Mouse (Mus musculus): Measurements from ENCODE around the gene Osbpl7. TPM values are rescaled to one million over a fixed set of nuclear protein-coding genes. Genes with fewer than 3 reads are reported as not detected.

Gene Osbpl7
- polyA plus RNA-seq (2012): 30.5 and 34.3 TPM in 2 replicates

GRCm38 (mm10) chr11:97050216-97050943 lies at the start of gene Osbpl7:
Gene Osbpl7 (plus strand): TSS chr11:97050628.

GRCm38 (mm10) chr11:97013121-97013670 lies 37.2 kb upstream of the Osbpl7 start, which contains the start of gene Sp6:
Gene Sp6 (plus strand): TSS chr11:97013394.

GRCm38 (mm10) chr11:97029686-97030417 lies 20.6 kb upstream of the Osbpl7 start, which contains the start of gene Scrn2:
Gene Scrn2 (plus strand): TSS chr11:97029938.

GRCm38 (mm10) chr11:97041022-97041899 lies 9.2 kb upstream of the Osbpl7 start, which contains the start of the genes Lrrc46 and Mrpl10:
Gene Lrrc46 (minus strand): TSS chr11:97041407.
Gene Mrpl10 (plus strand): TSS chr11:97041560.

GRCm38 (mm10) chr11:97114671-97115601 lies 64.5 kb downstream of the Osbpl7 start, which contains the start of gene Tbx21:
Gene Tbx21 (minus strand): TSS chr11:97115331.

Other genes starting within 250 kb of the Osbpl7 start
- 47.8 and 52.1 TPM in 2 replicates for gene Nfe2l1, start 220.7 kb upstream of the Osbpl7 start, polyA plus RNA-seq (2012)
- gene Copz2, start 200.8 kb upstream of the Osbpl7 start, polyA plus RNA-seq (2012): 4.2 and 5.6 TPM in 2 replicates
- gene Cdk5rap3, start 134.1 kb upstream of the Osbpl7 start, polyA plus RNA-seq (2012): 70.4 and 75.0 TPM in 2 replicates
- not detected in 2 replicates for gene Prr15l, start 122.5 kb upstream of the Osbpl7 start, polyA plus RNA-seq (2012)
- 18.1 and 21.9 TPM in 2 replicates for gene Pnpo, start 106.6 kb upstream of the Osbpl7 start, polyA plus RNA-seq (2012)
- 60.4 and 68.0 TPM in 2 replicates for gene Sp2, start 67.7 kb upstream of the Osbpl7 start, polyA plus RNA-seq (2012)
- gene Sp6, start 37.2 kb upstream of the Osbpl7 start, polyA plus RNA-seq (2012): 0.17 and 0.29 TPM in 2 replicates
- gene Scrn2, start 20.7 kb upstream of the Osbpl7 start, polyA plus RNA-seq (2012): 33.6 and 35.9 TPM in 2 replicates
- gene Lrrc46, start 9.2 kb upstream of the Osbpl7 start, polyA plus RNA-seq (2012): 0.11 and 0.15 TPM in 2 replicates
- 36.3 and 38.0 TPM in 2 replicates for gene Mrpl10, start 9.1 kb upstream of the Osbpl7 start, polyA plus RNA-seq (2012)
- gene Tbx21, start 64.7 kb downstream of the Osbpl7 start, polyA plus RNA-seq (2012): 1.9 and 2.0 TPM in 2 replicates
- gene Tbkbp1, start 100.9 kb downstream of the Osbpl7 start, polyA plus RNA-seq (2012): 29.6 and 37.5 TPM in 2 replicates
- gene Kpnb1, start 137.3 kb downstream of the Osbpl7 start, polyA plus RNA-seq (2012): 36.5 and 38.9 TPM in 2 replicates
- gene Npepps, start 230.0 kb downstream of the Osbpl7 start, polyA plus RNA-seq (2012): 19.8 and 23.4 TPM in 2 replicates